Mouse (Mus musculus) hindbrain, embryonic 14.5 days (tissue): Measurements from ENCODE around the gene Stard3. TPM values are rescaled to one million over a fixed set of nuclear protein-coding genes. Genes with fewer than 3 reads are reported as not detected.
A peak's percentile ranks its signal among the peaks of the same experiment; 100 is the strongest.

ENCODE experiments used
- ATAC-seq: fragments of 200-750 bp; cut with Nextera tagmentation; 2 replicates; pipeline ENCODE4 v1.8.0; 2017; ENCODE audit warnings: moderate number of reproducible peaks, mild to moderate bottlenecking, moderate TSS enrichment, moderate library complexity; ENCODE audit not compliant: low FRiP score
- DNase-seq: peaks from one replicate; pipeline ENCODE4 v3.0.0-alpha.2; 2015; ENCODE audit warnings: low spot score
- H3K27ac ChIP-seq: fragments of 300-500 bp; sonication (generic); 2 replicates; pipeline ENCODE4 v1.5.1; 2014; ENCODE audit warnings: mild to moderate bottlenecking, moderate library complexity
- H3K27me3 ChIP-seq: fragments of 300-500 bp; sonication (generic); 2 replicates; pipeline ENCODE4 v1.6.1; 2014; ENCODE audit warnings: mild to moderate bottlenecking, low read length, mixed read lengths; ENCODE audit not compliant: control insufficient read depth, insufficient read depth
- H3K36me3 ChIP-seq: fragments of 300-500 bp; sonication (generic); replicated peaks from 2 replicates; pipeline ENCODE4 v1.6.1; 2014; ENCODE audit not compliant: control insufficient read depth, insufficient read depth
- H3K4me1 ChIP-seq: fragments of 300-500 bp; sonication (generic); replicated peaks from 2 replicates; pipeline ENCODE4 v1.6.1; 2014; ENCODE audit warnings: antibody characterized with exemption, low read length, mixed read lengths; ENCODE audit not compliant: control insufficient read depth, insufficient read depth
- H3K4me2 ChIP-seq: fragments of 300-500 bp; sonication (generic); replicated peaks from 2 replicates; pipeline ENCODE4 v1.6.1; 2014; ENCODE audit warnings: mild to moderate bottlenecking, moderate library complexity
- H3K4me3 ChIP-seq: fragments of 300-500 bp; sonication (generic); replicated peaks from 2 replicates; pipeline ENCODE4 v1.5.1; 2014; ENCODE audit warnings: mild to moderate bottlenecking, low read length
- H3K9ac ChIP-seq: fragments of 300-500 bp; sonication (generic); 2 replicates; pipeline ENCODE4 v1.6.1; 2014
- H3K9me3 ChIP-seq: fragments of 300-500 bp; sonication (generic); 2 replicates; pipeline ENCODE4 v1.6.1; 2016; ENCODE audit warnings: low read length; ENCODE audit not compliant: control insufficient read depth
- WGBS: fragments of 180-500 bp; shearing (Covaris S2); extraction: QIAGEN DNeasy Blood & Tissue Kit; methylation state at CpG from one replicate; pipeline ENCODE4 v1.1.7; 2014; 5-methylcytosine and 5-hydroxymethylcytosine counted together
- polyA plus RNA-seq: library from polyadenylated mRNA; unstranded; fragments of >200 nt; fragmentation: Nextera tagmentation; extraction: Ambion mirVana; gene quantifications from 2 replicates; pipeline ENCODE4 v1.2.1, GENCODE M21; 2014

The Stard3 gene
- polyA plus RNA-seq, 1 experiment from 2014 or later, result 33.9 TPM

DNA sequence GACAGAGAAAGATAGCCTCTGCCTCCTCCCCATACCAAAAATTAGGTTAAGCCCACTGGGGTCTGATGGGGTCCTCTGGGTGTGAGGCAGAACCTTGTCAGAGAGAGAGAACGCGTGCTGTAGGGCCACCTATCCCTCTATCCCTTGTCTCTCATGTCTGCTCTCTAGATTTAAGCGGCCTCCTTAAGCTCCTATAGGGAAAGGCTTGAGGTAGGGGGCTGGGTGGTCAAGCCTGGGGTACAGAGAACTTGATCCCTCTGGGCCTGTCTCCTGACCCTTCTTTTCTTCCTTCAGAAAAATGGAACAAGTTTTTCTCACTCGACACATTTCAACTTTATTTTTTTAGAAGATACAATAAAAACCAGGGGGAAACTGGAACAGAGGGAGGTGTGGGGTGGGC is 25.3 kb upstream of the Stard3 start:
- H3K4me3 ChIP-seq, result no peak overlapping the region
- H3K27me3 ChIP-seq, result peaks cover 92% of the 10 kb centered on the region
- ATAC-seq (no peak), DNase-seq (no peak)
- H3K4me1 ChIP-seq, result peaks cover 18% of the 10 kb centered on the region; the same call in 1 of the 2 replicates
- no peaks in the 10 kb centered on the region for H3K9me3 ChIP-seq
- H3K36me3 ChIP-seq, result no peaks in the 10 kb centered on the region
- H3K27ac ChIP-seq, result 0 out of 2 replicates have a peak overlapping the region, but pooled peaks have one; percentile 65
- no peak overlapping the region for H3K4me2 ChIP-seq
- WGBS, result 83% methylated on average over 4 of the region's 4 CpGs
- H3K9ac ChIP-seq, result no peak overlapping the region

DNA sequence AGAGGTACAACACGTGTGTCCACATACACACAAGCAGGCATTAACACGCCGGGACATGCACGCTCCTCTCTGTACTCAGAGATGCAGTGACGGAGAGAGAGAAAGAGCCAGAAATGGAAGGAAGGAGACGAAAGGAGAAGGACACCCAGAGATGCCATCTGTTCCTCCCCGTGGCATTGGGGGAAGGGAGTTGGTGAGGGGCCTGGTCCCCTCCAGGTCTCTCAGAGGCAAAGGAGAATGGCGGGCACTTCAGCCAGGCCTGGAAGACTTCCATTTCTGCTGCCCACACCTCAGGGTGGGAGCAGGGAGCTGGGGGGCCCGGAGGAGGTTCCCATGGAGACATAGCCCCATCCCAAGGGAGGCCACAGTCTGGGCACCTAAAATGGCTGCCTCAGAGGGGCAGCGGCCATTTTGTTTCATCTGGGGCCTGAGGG is 24.9 kb upstream of the Stard3 start:
- H3K4me1 ChIP-seq, result peaks cover 14% of the 10 kb centered on the region; the same call in 1 of the 2 replicates
- no peaks in the 10 kb centered on the region for H3K36me3 ChIP-seq
- H3K27ac ChIP-seq, result peak overlapping the region; percentile 65
- H3K9me3 ChIP-seq, result no peaks in the 10 kb centered on the region
- DNase-seq (no peak), ATAC-seq (no peak)
- H3K4me2 ChIP-seq, result no peak overlapping the region
- H3K27me3 ChIP-seq, result peaks cover 92% of the 10 kb centered on the region
- no peak overlapping the region for H3K4me3 ChIP-seq
- WGBS, result 73% methylated on average over 10 of the region's 10 CpGs
- H3K9ac ChIP-seq, result no peak overlapping the region

DNA sequence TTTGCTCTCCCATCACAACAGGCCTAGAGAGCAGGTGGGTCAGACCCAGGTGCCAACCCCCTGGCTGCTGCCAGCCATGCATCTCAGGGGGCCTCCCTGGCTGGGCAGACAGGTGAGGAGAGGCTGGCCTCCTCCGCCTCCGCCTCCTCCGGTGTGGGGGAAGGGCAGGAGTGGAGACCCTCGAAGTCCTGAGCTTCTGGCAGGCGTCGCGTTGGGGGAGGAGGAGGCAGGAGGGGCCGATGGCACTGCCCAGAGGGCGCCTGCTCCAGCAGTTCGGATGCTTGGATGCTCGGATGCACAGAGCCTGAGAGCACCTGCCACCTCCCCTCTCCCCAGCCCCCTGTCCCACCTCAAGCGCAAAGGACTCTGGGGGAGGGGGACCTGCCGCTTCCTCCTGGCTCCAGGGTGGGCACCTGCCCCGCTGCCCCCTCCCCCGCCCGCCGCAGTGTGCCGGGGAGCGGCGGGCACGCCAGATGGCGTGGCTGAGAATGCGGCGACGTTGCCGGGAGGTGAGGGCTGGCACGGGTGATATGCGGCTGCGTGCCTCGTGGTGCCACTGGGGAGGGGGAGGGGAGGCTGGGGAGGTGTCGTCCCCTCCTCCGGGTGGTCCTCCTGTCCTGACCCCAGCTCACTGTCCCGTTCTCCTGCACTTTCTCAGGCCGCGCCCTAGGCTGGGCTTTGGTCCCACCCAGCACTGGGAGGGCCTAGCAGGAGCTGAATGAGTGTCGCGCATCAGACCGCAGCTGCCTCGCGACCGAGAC is 24.0 kb upstream of the Stard3 start:
- Histone ChIP-seq H3K9ac (peak overlapping the region; percentile 44), H3K4me1 (peaks cover 17% of the 10 kb centered on the region; the same call in 1 of the 2 replicates), H3K9me3 (no peaks in the 10 kb centered on the region), H3K4me3 (peak overlapping the region; percentile 27), H3K27me3 (peaks cover 95% of the 10 kb centered on the region), H3K4me2 (peak overlapping the region; percentile 59), H3K27ac (peak overlapping the region; percentile 48), H3K36me3 (no peaks in the 10 kb centered on the region)
- DNase-seq, result no peak
- peak; percentile 15; the same call in 1 of the 2 replicates for ATAC-seq
- 1% methylated on average over 37 of the region's 41 CpGs for WGBS

DNA sequence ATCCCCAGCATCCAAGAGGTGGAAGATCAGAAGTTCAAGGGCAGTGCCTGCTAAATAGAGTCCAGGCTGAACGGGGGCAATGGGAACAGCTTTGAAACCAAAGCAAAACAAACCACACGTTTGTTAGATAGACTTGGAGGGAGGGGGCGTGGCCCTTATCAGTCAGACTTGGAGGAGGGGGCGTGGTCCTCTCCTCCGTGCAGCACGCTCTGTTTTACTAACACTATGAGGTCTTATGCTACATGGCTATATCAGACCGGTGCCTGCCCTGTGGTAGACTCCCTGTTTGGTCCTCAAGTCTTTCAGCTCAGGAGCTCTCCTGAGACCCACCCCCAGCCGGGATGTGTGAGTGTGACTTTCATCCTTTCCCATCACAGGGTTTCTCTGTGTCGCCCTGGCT is 22.9 kb upstream of the Stard3 start:
- 9% methylated on average over 9 of the region's 9 CpGs for WGBS
- no peak for DNase-seq

DNA sequence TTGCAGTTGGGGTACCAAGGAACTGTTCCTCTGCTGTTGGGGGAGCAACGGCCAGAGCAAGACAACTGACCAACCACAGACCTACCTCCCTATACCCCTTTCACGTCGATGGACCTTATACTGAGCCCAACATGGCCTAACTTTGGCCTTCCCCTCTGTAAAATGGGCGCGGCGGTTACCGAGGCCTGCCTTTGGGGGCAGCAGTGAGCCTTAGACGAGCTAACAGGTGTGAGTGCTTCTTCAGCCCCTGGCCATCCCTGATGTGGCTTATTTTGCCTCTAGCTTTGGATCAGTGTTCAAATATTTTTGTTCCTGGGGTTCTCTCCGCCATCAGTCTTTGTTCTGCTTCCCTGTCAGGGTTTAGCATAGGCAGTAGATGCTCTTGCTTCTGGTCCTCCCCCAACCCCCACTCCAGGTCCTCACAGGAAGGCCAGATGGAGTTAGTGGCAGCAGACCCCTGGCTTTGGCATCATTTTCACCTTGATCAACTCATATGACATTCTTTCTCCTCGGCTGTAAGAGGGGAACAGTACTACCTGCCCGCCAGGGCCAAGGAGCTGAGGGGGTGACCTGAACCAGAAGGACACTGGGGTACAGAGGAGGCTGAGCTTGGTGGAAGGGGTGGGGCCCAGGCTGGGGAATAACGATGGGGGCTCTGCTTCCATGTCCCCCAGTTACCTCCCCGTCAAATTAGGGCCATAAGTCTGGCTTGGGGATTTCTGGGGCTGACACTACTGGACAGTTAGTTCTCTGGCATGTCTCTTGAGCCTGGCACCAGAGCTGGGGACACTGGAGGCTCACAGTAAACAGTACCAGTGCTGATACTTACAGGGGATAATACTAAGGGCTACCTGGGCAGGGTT is 21.7 kb upstream of the Stard3 start:
- DNase-seq (no peak), ATAC-seq (no peak)
- H3K4me2 ChIP-seq, result no peak overlapping the region
- H3K9me3 ChIP-seq, result no peaks in the 10 kb centered on the region
- H3K9ac ChIP-seq, result no peak overlapping the region
- no peak overlapping the region for H3K4me3 ChIP-seq
- WGBS, result 23% methylated on average over 13 of the region's 13 CpGs
- peaks cover 92% of the 10 kb centered on the region for H3K27me3 ChIP-seq
- no peak overlapping the region for H3K27ac ChIP-seq
- H3K4me1 ChIP-seq, result peaks cover 28% of the 10 kb centered on the region; the same call in 1 of the 2 replicates
- no peaks in the 10 kb centered on the region for H3K36me3 ChIP-seq

More for the DNA sequence above, 22.9 kb upstream of the Stard3 start:
- no peak for ATAC-seq
- Histone ChIP-seq H3K9me3 (no peaks in the 10 kb centered on the region), H3K27me3 (peaks cover 95% of the 10 kb centered on the region), H3K4me2 (no peak overlapping the region), H3K4me1 (peaks cover 28% of the 10 kb centered on the region; the same call in 1 of the 2 replicates), H3K4me3 (no peak overlapping the region), H3K27ac (no peak overlapping the region), H3K36me3 (no peaks in the 10 kb centered on the region), H3K9ac (no peak overlapping the region)

DNA sequence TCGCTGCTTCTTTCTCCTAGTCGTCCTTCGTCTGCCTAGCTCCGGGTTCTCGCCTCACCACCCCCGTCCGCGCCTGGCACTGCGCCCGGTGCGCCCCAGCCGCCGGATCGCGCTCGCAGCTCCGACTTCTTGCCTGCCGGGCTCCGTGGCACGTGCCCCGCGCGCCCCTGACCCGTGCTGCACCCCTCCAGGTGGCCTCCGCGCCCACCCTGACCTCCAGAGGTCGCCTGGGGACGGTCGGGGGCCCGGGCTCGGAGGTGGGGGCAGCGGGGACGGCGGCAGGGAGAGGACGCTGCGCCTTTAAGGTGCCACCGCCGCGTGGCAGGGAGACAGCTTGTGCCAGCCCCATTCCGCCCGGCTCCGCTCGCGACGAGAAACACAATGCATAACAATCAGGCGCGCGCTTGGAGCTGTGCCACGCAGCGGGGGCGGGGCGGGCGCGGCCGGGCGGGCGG is 19.6 kb upstream of the Stard3 start:
- H3K4me2 ChIP-seq, result peak overlapping the region; percentile 92
- H3K4me1 ChIP-seq, result peaks cover 28% of the 10 kb centered on the region; the same call in 1 of the 2 replicates
- under 1% methylated on average over 36 of the region's 57 CpGs for WGBS
- H3K36me3 ChIP-seq, result no peaks in the 10 kb centered on the region
- DNase-seq (peak; percentile 71), ATAC-seq (peak; percentile 55; the same call in 1 of the 2 replicates)
- H3K9me3 ChIP-seq, result no peaks in the 10 kb centered on the region
- H3K4me3 ChIP-seq, result peak overlapping the region; percentile 45
- peaks cover 82% of the 10 kb centered on the region for H3K27me3 ChIP-seq
- H3K27ac ChIP-seq, result peak overlapping the region; percentile 90
- peak overlapping the region; percentile 57 for H3K9ac ChIP-seq

DNA sequence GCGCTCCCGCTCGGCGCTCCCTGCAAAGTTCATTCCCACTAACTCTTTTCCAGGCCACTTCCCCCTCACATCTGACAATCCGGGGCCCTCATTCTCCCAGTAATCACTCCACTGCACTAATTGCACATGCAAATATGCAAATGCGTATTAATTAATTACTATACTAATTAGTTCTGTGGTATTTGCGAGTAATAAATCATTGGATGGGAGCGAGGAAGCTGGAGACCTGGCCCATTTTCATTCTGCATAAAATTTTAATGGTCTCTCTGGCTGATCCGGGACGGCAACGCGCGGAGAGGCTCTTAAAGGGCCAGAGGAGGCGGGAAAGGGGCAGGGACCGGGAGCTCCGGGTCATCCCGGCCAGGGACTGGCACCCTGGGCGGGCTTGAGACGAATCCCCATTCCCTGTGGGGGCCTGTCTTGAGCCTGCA is 19.1 kb upstream of the Stard3 start:
- peaks cover 76% of the 10 kb centered on the region for H3K27me3 ChIP-seq
- under 1% methylated on average over 19 of the region's 19 CpGs for WGBS
- H3K4me1 ChIP-seq, result peaks cover 24% of the 10 kb centered on the region; the same call in 1 of the 2 replicates
- peak overlapping the region; percentile 57 for H3K9ac ChIP-seq
- H3K4me2 ChIP-seq, result peak overlapping the region; percentile 92
- peak; percentile 62 for DNase-seq
- H3K27ac ChIP-seq, result peak overlapping the region; percentile 90
- no peak for ATAC-seq
- peak overlapping the region; percentile 45 for H3K4me3 ChIP-seq
- H3K9me3 ChIP-seq, result no peaks in the 10 kb centered on the region
- no peaks in the 10 kb centered on the region for H3K36me3 ChIP-seq

DNA sequence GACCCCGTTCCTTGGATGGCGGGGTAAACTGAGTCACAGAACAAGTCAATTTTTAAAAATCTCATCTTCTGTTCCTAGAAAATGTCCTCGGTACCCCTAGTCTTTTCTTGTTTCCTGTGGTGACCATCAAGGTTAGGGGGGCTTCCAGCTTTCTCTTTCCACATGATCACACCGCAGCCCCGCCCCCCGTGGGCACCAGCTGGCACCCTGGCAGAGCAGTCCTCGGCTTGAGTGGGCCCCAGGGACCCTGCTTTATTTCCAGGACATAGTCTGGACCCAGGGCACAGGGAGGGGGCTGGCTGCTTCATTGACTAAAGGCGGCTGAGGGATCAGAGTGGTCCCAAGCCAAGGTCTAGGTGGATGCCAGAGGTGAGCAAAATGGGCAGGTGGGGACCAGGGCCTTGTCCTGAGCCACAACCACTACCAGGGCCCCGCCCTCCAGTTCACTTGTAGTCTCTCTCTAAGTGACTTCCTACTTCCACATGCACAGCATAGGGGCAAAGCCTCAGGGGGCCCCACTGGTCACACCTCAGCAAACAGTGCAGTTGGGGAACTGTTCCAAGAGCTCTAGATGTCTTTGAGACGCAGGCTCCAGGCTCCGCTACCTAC is 18.4 kb upstream of the Stard3 start:
- ATAC-seq, result no peak; the same call in 1 of the 2 replicates

More for the DNA sequence above, 18.4 kb upstream of the Stard3 start:
- Histone ChIP-seq H3K27me3 (peaks cover 69% of the 10 kb centered on the region), H3K9me3 (no peaks in the 10 kb centered on the region), H3K4me1 (peaks cover 17% of the 10 kb centered on the region; the same call in 1 of the 2 replicates), H3K9ac (no peak overlapping the region), H3K36me3 (no peaks in the 10 kb centered on the region), H3K4me3 (peak overlapping the region; percentile 45; the same call in 1 of the 2 replicates), H3K27ac (peak overlapping the region; percentile 90), H3K4me2 (peak overlapping the region; percentile 92)
- 13% methylated on average over 11 of the region's 11 CpGs for WGBS
- no peak for DNase-seq
